Comparison of ENCODE assay signal across 21 mouse cellular contexts in the genomic region with DNA sequence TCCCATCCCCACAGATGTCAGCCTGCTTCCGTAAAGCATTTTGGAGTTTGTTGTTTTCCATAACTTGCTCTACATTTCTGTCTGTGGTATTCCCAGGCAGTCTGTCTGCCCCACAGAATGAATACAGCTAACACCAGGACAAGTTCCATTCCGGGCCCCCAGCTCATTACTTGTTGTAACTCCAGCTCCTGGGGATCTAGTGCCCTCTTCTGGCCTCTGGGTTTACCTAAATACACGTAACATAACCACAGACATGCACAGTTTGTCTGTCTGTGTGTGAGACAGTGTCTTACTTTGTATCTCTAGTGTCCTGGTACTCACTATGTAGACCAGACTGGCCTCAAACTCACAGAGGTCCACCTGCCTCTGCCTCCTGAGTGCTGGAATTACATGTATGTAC. TPM values are rescaled to one million over a fixed set of nuclear protein-coding genes. Genes with fewer than 3 reads are reported as not detected.
A peak's percentile ranks its signal among the peaks of the same experiment; 100 is the strongest.
DNase-seq lines count a peak whose midpoint lies in the region; ATAC-seq and TF ChIP-seq lines count a peak whose summit lies in the region.
"Had no signal": no experiment of that assay in that cellular context is flagged by ENCODE, and none has a peak within 500 bp of the region (broad histone marks: within the 10 kb centered on the region; RNA-seq: fewer than 3 reads in every experiment).

No protein-coding gene starts in this region.

- TF ChIP-seq EP300 in liver, embryonic 14.5 days (IDR thresholded peaks at IDR 0.05; ENCODE audit: low read depth) = no peak

- no peak for ATAC-seq in CD4-positive, CD25-positive, alpha-beta regulatory T cell, adult 4 months
- no peak for ATAC-seq in liver, embryonic 14.5 days (ENCODE audit: insufficient read depth)
- no peak for ATAC-seq in liver, embryonic 11.5 days (replicated peaks; ENCODE audit: low FRiP score)
- ATAC-seq: activated CD4-positive, CD25-positive, alpha-beta regulatory T cell, adult 4 months; forebrain, embryonic 13.5 days had no signal

- H3K9me3 ChIP-seq in liver, embryonic 14.5 days (ENCODE audit: control insufficient read depth, low read length) = no peaks in the 10 kb centered on the region
- H3K9me3 ChIP-seq in liver, embryonic 11.5 days (ENCODE audit: control insufficient read depth, low read length) = no peaks in the 10 kb centered on the region
- no peaks in the 10 kb centered on the region for H3K9me3 ChIP-seq in E14TG2a.4 (ENCODE audit: low read length)
- H3K9me3 ChIP-seq: embryonic facial prominence, embryonic 10.5 days; forebrain, embryonic 13.5 days; heart, embryonic 12.5 days; hindbrain, embryonic 15.5 days; megakaryocyte, embryonic 14.5 days; neural tube, embryonic 12.5 days had no signal

- H3K4me2 ChIP-seq in liver, embryonic 14.5 days (ENCODE audit: low read depth) = no peak overlapping the region
- no peak overlapping the region for H3K4me2 ChIP-seq in liver, embryonic 11.5 days
- H3K4me2 ChIP-seq: forebrain, embryonic 13.5 days; heart, embryonic 12.5 days; hindbrain, embryonic 15.5 days; neural tube, embryonic 12.5 days had no signal

- intact Hi-C loops in left cerebral cortex, postnatal 25 days (cut with DNase I) = no loop called here

- peak; percentile 40 for TF ChIP-seq CTCF in liver, embryonic 14.5 days (IDR thresholded peaks at IDR 0.05; ENCODE audit: low read depth)
- peak; percentile 22 for TF ChIP-seq CTCF in E14TG2a.4 (conservative IDR thresholded peaks at IDR 0.05; ENCODE audit: low read length)

- no peak overlapping the region for H3K9ac ChIP-seq in liver, embryonic 14.5 days (replicated peaks)
- no peak overlapping the region for H3K9ac ChIP-seq in liver, embryonic 11.5 days (ENCODE audit: low read depth, low read length)
- H3K9ac ChIP-seq: forebrain, embryonic 13.5 days; heart, embryonic 12.5 days; hindbrain, embryonic 15.5 days; neural tube, embryonic 12.5 days had no signal

- H3K4me3 ChIP-seq in liver, embryonic 14.5 days (ENCODE audit: insufficient read depth in 1 of 2, low read depth in 2 of 2, low read length in 2 of 2) = no peak overlapping the region
- H3K4me3 ChIP-seq in liver, embryonic 11.5 days (ENCODE audit: low read depth, low read length) = no peak overlapping the region
- H3K4me3 ChIP-seq in E14TG2a.4 (replicated peaks; ENCODE audit: low read length) = no peak overlapping the region
- H3K4me3 ChIP-seq: embryonic facial prominence, embryonic 10.5 days; forebrain, embryonic 13.5 days; heart, embryonic 12.5 days; hindbrain, embryonic 15.5 days; megakaryocyte, embryonic 14.5 days; neural tube, embryonic 12.5 days had no signal

- WGBS in liver, embryonic 14.5 days (ENCODE audit: insufficient replicate concordance) = 82% methylated on average over 3 of the region's 3 CpGs
- WGBS in liver, embryonic 11.5 days = 93% methylated on average over 3 of the region's 3 CpGs

- no peaks in the 10 kb centered on the region; a peak in 1 of 4 replicates for H3K4me1 ChIP-seq in liver, embryonic 14.5 days (replicated peaks; ENCODE audit: control insufficient read depth in 2 of 2, insufficient read depth in 2 of 2, low read length in 1 of 2)
- H3K4me1 ChIP-seq in liver, embryonic 11.5 days (replicated peaks; ENCODE audit: control insufficient read depth, insufficient read depth, low read length) = no peaks in the 10 kb centered on the region
- no peaks in the 10 kb centered on the region for H3K4me1 ChIP-seq in E14TG2a.4 (replicated peaks; ENCODE audit: low read depth, low read length)
- H3K4me1 ChIP-seq: heart, embryonic 12.5 days; hindbrain, embryonic 15.5 days; megakaryocyte, embryonic 14.5 days; neural tube, embryonic 12.5 days had no signal

- H3K27me3 ChIP-seq in liver, embryonic 14.5 days (ENCODE audit: control insufficient read depth, insufficient read depth, low read length) = no peaks in the 10 kb centered on the region
- H3K27me3 ChIP-seq in liver, embryonic 11.5 days (replicated peaks; ENCODE audit: control insufficient read depth, insufficient read depth, low read length) = no peaks in the 10 kb centered on the region
- H3K27me3 ChIP-seq in E14TG2a.4 (ENCODE audit: insufficient read depth, low read length) = no peaks in the 10 kb centered on the region
- H3K27me3 ChIP-seq: forebrain, embryonic 13.5 days; heart, embryonic 12.5 days; hindbrain, embryonic 15.5 days; megakaryocyte, embryonic 14.5 days; neural tube, embryonic 12.5 days had no signal

- H3K36me3 ChIP-seq in liver, embryonic 14.5 days (replicated peaks; ENCODE audit: control insufficient read depth, insufficient read depth, low read depth) = peaks cover 13% of the 10 kb centered on the region
- peaks cover 8% of the 10 kb centered on the region; the same call in 1 of the 2 replicates for H3K36me3 ChIP-seq in liver, embryonic 11.5 days (ENCODE audit: control insufficient read depth, insufficient read depth, low read length)
- H3K36me3 ChIP-seq in E14TG2a.4 (ENCODE audit: insufficient read depth, low read length) = peaks cover 44% of the 10 kb centered on the region

- DNase-seq in CD4-positive, CD25-positive, alpha-beta regulatory T cell, adult 2 months (ENCODE audit: low read depth, low spot score) = peak; percentile 4
- DNase-seq in liver, embryonic 14.5 days (ENCODE audit: low read depth in 3 of 3, low spot score in 3 of 3) = no peak
- no peak for DNase-seq in liver, embryonic 11.5 days (ENCODE audit: low spot score)
- peak; percentile 7 for DNase-seq in c-Kit-positive CD71-negative TER-119-negative erythroid progenitor cells, embryonic 14.5 days (ENCODE audit: low read depth)
- DNase-seq in left cerebral cortex, postnatal 25 days (ENCODE audit: low spot score in 2 of 2) = no peak
- DNase-seq in right cerebral cortex, postnatal 25 days = no peak
- DNase-seq: adrenal gland, postnatal 36 days; cerebellum, adult 9-11 months; gastrocnemius, postnatal 25 days; kidney, adult 18-20 months; layer of hippocampus, adult 9-11 months; thymus, postnatal 25 days had no signal

- no peak overlapping the region for H3K27ac ChIP-seq in liver, embryonic 14.5 days
- H3K27ac ChIP-seq in liver, embryonic 11.5 days (ENCODE audit: low read depth, low read length) = no peak overlapping the region
- H3K27ac ChIP-seq: embryonic facial prominence, embryonic 10.5 days; forebrain, embryonic 13.5 days; hindbrain, embryonic 15.5 days; neural tube, embryonic 12.5 days had no signal

RNA-seq across cellular contexts. Expression of a gene that starts 37.0 kb away (rescaled TPM):
- polyA plus RNA-seq in CD4-positive, CD25-positive, alpha-beta regulatory T cell, adult 4 months (2017; shearing (Covaris generic)) = 1 to 10 TPM; 9.4 to 9.7 TPM
- polyA plus RNA-seq in liver, embryonic 14.5 days (2012; rRNA removed) = 3.1 and 3.9 TPM in 2 replicates
- polyA plus RNA-seq in liver, embryonic 14.5 days (2014; fragmentation: Nextera tagmentation; extraction: Ambion mirVana) = 3.9 and 4.8 TPM in 2 replicates
- polyA plus RNA-seq in liver, embryonic 11.5 days (2014; fragmentation: Nextera tagmentation; extraction: Ambion mirVana) = 9.0 and 11.5 TPM in 2 replicates
- total RNA-seq in left cerebral cortex, postnatal 25 days (2021) = 10 to 100 TPM; 53.1 to 58.3 TPM

RNA-seq across cellular contexts. Expression of a gene that starts 59.4 kb away (rescaled TPM):
- polyA plus RNA-seq in CD4-positive, CD25-positive, alpha-beta regulatory T cell, adult 4 months (2017; shearing (Covaris generic)) = 10 to 100 TPM; 88.7 to 90.2 TPM
- 5.2 and 8.6 TPM in 2 replicates for polyA plus RNA-seq in liver, embryonic 14.5 days (2012; rRNA removed)
- polyA plus RNA-seq in liver, embryonic 14.5 days (2014; fragmentation: Nextera tagmentation; extraction: Ambion mirVana) = 15.6 and 16.6 TPM in 2 replicates
- 38.1 and 42.3 TPM in 2 replicates for polyA plus RNA-seq in liver, embryonic 11.5 days (2014; fragmentation: Nextera tagmentation; extraction: Ambion mirVana)
- total RNA-seq in left cerebral cortex, postnatal 25 days (2021) = 10 to 100 TPM; 12.5 to 13.7 TPM

Comparison
In these comparisons a context has a peak if more than half of its experiments do, and no peak if none do; other contexts are left out.
1. DNase-seq: peak in CD4-positive, CD25-positive, alpha-beta regulatory T cell, adult 2 months (single experiment) and c-Kit-positive CD71-negative TER-119-negative erythroid progenitor cells, embryonic 14.5 days (single experiment); none in liver, embryonic 14.5 days (0 of 3), liver, embryonic 11.5 days (single experiment), left cerebral cortex, postnatal 25 days (0 of 2) and right cerebral cortex, postnatal 25 days (single experiment).